In the genomic region with DNA sequence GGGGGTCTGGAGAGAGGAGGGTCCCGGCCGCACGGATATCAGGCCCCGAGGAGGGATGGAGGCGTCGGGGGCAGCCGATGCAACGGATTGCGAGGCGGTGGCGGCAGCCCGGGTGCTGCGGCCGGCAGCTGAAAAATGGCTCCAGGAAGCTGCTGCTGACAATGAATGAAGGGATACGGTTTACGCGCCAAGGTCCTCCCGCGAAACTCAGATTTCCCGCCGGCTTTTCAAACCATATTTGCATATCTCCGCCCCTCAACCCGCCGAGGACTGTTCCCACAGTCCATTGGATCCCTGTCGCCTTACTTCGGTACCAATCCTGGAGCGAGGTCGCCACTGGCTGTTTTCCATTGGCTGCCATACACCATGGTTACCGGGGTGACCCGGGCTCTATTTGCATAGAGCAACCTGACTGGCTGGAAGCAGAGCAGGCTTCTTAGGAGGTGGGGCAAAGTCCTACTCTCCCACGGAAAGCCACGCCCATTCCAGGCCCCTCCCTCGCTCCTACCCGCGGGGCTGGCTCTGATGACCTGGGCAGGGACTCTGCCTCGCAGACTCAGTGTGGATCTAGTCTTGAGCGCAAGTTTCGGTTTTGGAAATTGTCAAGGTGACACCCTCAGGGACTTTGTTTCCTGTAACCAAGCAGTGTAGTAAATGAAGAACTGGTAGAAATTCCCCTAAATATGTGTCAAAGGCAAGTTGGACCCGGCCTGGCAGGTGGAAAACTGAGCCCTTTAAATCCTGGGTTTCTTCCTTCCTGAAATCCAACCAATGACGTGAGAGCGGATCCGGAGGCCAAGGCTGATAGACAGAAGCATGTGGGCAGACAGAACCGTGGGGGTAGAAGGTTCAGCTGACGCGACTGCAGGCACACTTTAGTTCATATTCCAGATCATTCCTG, we compare ENCODE assay signal across 8 mouse cellular contexts. TPM values are rescaled to one million over a fixed set of nuclear protein-coding genes. Genes with fewer than 3 reads are reported as not detected.
DNase-seq lines count a peak whose midpoint lies in the region; ATAC-seq and TF ChIP-seq lines count a peak whose summit lies in the region.

A gene (minus strand): TSS at position 209 of the 901 bp plus-strand sequence.

- intact Hi-C loops in heart, adult 2 months (cut with DNase I): loop anchor here (2.0 to 10.0 kb wide), 5 partner anchors 44 to 1031 kb away; a partner anchor contains a TSS

- TF ChIP-seq EP300 in heart, adult 2 months (IDR thresholded peaks at IDR 0.05; ENCODE audit: insufficient read depth, low read depth, low read length): 0 out of 2 replicates have a peak, but pooled peaks have one; percentile 12

- H3K4me1 ChIP-seq in embryonic facial prominence, embryonic 14.5 days (ENCODE audit: control insufficient read depth, insufficient read depth, low read length): peaks cover 15% of the 10 kb centered on the region; the same call in 1 of the 2 replicates
- peaks cover 2% of the 10 kb centered on the region; the same call in 1 of the 2 replicates for H3K4me1 ChIP-seq in heart, adult 2 months (ENCODE audit: control insufficient read depth, insufficient read depth, low read length)
- H3K4me1 ChIP-seq in limb, embryonic 13.5 days: peaks cover 31% of the 10 kb centered on the region
- peaks cover 5% of the 10 kb centered on the region for H3K4me1 ChIP-seq in midbrain, embryonic 16.5 days (ENCODE audit: control insufficient read depth, insufficient read depth, low read length)

- no peaks in the 10 kb centered on the region for H3K27me3 ChIP-seq in embryonic facial prominence, embryonic 14.5 days (replicated peaks; ENCODE audit: control insufficient read depth, insufficient read depth, low read length)
- no peaks in the 10 kb centered on the region for H3K27me3 ChIP-seq in heart, adult 2 months (ENCODE audit: control insufficient read depth, insufficient read depth, low read length)
- H3K27me3 ChIP-seq in limb, embryonic 13.5 days: no peaks in the 10 kb centered on the region
- no peaks in the 10 kb centered on the region for H3K27me3 ChIP-seq in midbrain, embryonic 16.5 days (ENCODE audit: control insufficient read depth, insufficient read depth, low read depth, low read length)

- peak; percentile 24; the same call in 1 of the 2 replicates for TF ChIP-seq CTCF in heart, adult 2 months (IDR thresholded peaks at IDR 0.05)

- peak within 1 kb of the TSS; percentile 98 for H3K27ac ChIP-seq in embryonic facial prominence, embryonic 14.5 days (replicated peaks; ENCODE audit: low read depth, low read length)
- peak within 1 kb of the TSS; percentile 86 for H3K27ac ChIP-seq in heart, adult 2 months
- H3K27ac ChIP-seq in limb, embryonic 13.5 days: peak within 1 kb of the TSS; percentile 97
- H3K27ac ChIP-seq in midbrain, embryonic 16.5 days (ENCODE audit: low read length): peak within 1 kb of the TSS; percentile 82

- H3K9me3 ChIP-seq in embryonic facial prominence, embryonic 14.5 days (ENCODE audit: control insufficient read depth, low read length): no peaks in the 10 kb centered on the region
- H3K9me3 ChIP-seq in limb, embryonic 13.5 days: no peaks in the 10 kb centered on the region
- H3K9me3 ChIP-seq in midbrain, embryonic 16.5 days (replicated peaks; ENCODE audit: control insufficient read depth, low read length, poor library complexity, severe bottlenecking): no peaks in the 10 kb centered on the region

- WGBS in embryonic facial prominence, embryonic 14.5 days: under 1% methylated on average over 45 of the region's 45 CpGs
- WGBS in heart, adult 2 months: under 1% methylated on average over 45 of the region's 45 CpGs
- WGBS in limb, embryonic 13.5 days: under 1% methylated on average over 45 of the region's 45 CpGs
- WGBS in midbrain, embryonic 16.5 days: under 1% methylated on average over 45 of the region's 45 CpGs

- H3K36me3 ChIP-seq in embryonic facial prominence, embryonic 14.5 days (ENCODE audit: control insufficient read depth, insufficient read depth, low read length): no peaks in the 10 kb centered on the region
- no peaks in the 10 kb centered on the region for H3K36me3 ChIP-seq in heart, adult 2 months (ENCODE audit: control insufficient read depth, insufficient read depth, low read length)
- H3K36me3 ChIP-seq in limb, embryonic 13.5 days: no peaks in the 10 kb centered on the region
- H3K36me3 ChIP-seq in midbrain, embryonic 16.5 days (ENCODE audit: control insufficient read depth, insufficient read depth, low read length): no peaks in the 10 kb centered on the region

- H3K4me2 ChIP-seq in embryonic facial prominence, embryonic 14.5 days (ENCODE audit: low read depth, low read length): peak within 1 kb of the TSS; percentile 77
- peak within 1 kb of the TSS; percentile 85 for H3K4me2 ChIP-seq in limb, embryonic 13.5 days (replicated peaks)
- H3K4me2 ChIP-seq in midbrain, embryonic 16.5 days (ENCODE audit: low read length): peak within 1 kb of the TSS; percentile 95

- TF ChIP-seq POLR2A in heart, adult 2 months (IDR thresholded peaks at IDR 0.05; ENCODE audit: insufficient read depth, low read depth, low read length): peak; percentile 41; the same call in 1 of the 2 replicates

- peak; percentile 100 for DNase-seq in 3T3-L1 (ENCODE audit: low read depth, low spot score)
- peak; percentile 93 to 97 for DNase-seq in adrenal gland, postnatal 4 days (ENCODE audit: low spot score in 2 of 2)
- DNase-seq in embryonic facial prominence, embryonic 14.5 days (ENCODE audit: low spot score): peak; percentile 100
- peak; percentile 96 to 99 for DNase-seq in heart, adult 2 months
- DNase-seq in kidney, adult 8-10 months: peak; percentile 99 to 100
- peak; percentile 93 to 98 for DNase-seq in spleen, postnatal 10 days (ENCODE audit: low spot score in 2 of 2)

- ATAC-seq in embryonic facial prominence, embryonic 14.5 days (ENCODE audit: low read depth): peak; percentile 99
- peak; percentile 98 for ATAC-seq in limb, embryonic 13.5 days (ENCODE audit: low FRiP score, low read depth)
- peak; percentile 100 for ATAC-seq in midbrain, embryonic 16.5 days

- H3K4me3 ChIP-seq in embryonic facial prominence, embryonic 14.5 days (ENCODE audit: low read depth, low read length): peak within 1 kb of the TSS; percentile 96
- H3K4me3 ChIP-seq in heart, adult 2 months: peak within 1 kb of the TSS; percentile 80
- peak within 1 kb of the TSS; percentile 95 for H3K4me3 ChIP-seq in limb, embryonic 13.5 days
- H3K4me3 ChIP-seq in midbrain, embryonic 16.5 days (ENCODE audit: low read depth, low read length): peak within 1 kb of the TSS; percentile 87

- H3K9ac ChIP-seq in embryonic facial prominence, embryonic 14.5 days (ENCODE audit: low read depth, low read length): peak within 1 kb of the TSS; percentile 97
- H3K9ac ChIP-seq in heart, adult 2 months (ENCODE audit: low read depth, low read length): peak within 1 kb of the TSS; percentile 77
- H3K9ac ChIP-seq in limb, embryonic 13.5 days: peak within 1 kb of the TSS; percentile 99
- H3K9ac ChIP-seq in midbrain, embryonic 16.5 days (ENCODE audit: low read depth, low read length): peak within 1 kb of the TSS; percentile 89

- H3K79me2 ChIP-seq in heart, adult 2 months (replicated peaks; ENCODE audit: control insufficient read depth, insufficient read depth, low read length): no peaks in the 10 kb centered on the region; the same call in 1 of the 2 replicates

RNA-seq across cellular contexts. Expression of the gene that starts here (rescaled TPM):
- 10 to 100 TPM; 17.2 to 20.3 TPM for total RNA-seq in adrenal gland, postnatal 4 days (2021)
- polyA plus RNA-seq in embryonic facial prominence, embryonic 14.5 days (2014; fragmentation: Nextera tagmentation; extraction: Ambion mirVana): 9.7 and 10.6 TPM in 2 replicates
- total RNA-seq in heart, adult 2 months (2021): 1 to 10 TPM; 6.2 TPM
- polyA plus RNA-seq in heart, adult 2 months (2012; rRNA removed): 2.6 and 5.1 TPM in 2 replicates
- 12.6 and 13.6 TPM in 2 replicates for polyA plus RNA-seq in limb, embryonic 13.5 days (2015; fragmentation: Nextera tagmentation; extraction: Ambion mirVana)
- 4.0 and 4.4 TPM in 2 replicates for polyA plus RNA-seq in midbrain, embryonic 16.5 days (2015; fragmentation: Nextera tagmentation; extraction: Ambion mirVana)

Comparison
In these comparisons a context has a peak if more than half of its experiments do, and no peak if none do; other contexts are left out.
1. Peak in every context shown above with its lines: DNase-seq, ATAC-seq, H3K4me3 ChIP-seq and H3K27ac ChIP-seq.